Comparison of ENCODE assay signal across 8 mouse cellular contexts in the genomic region with DNA sequence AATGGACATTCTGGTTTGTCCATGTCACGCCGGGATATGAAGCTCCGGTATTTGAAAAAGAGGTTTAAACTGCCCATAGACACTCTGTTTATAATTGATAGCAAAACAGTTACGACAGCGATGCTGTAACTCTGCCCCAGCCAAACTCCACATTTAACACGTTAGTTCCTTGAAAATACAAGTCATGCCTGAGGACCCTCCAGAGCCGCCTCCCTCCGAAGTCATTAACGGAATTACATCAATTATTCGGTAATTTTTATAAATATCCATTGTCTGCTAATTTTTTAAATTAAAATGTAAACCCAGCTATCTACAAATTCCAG. TPM values are rescaled to one million over a fixed set of nuclear protein-coding genes. Genes with fewer than 3 reads are reported as not detected.
DNase-seq lines count a peak whose midpoint lies in the region; ATAC-seq and TF ChIP-seq lines count a peak whose summit lies in the region.

No protein-coding gene starts in this region.

- ATAC-seq in heart, embryonic 13.5 days (ENCODE audit: extremely low read depth, insufficient number of reproducible peaks, low FRiP score, low TSS enrichment): no peak
- ATAC-seq in midbrain, postnatal 0 days (ENCODE audit: low FRiP score): no peak

- DNase-seq in left cerebral cortex, adult 2 months (ENCODE audit: extremely low spot score in 1 of 2, low spot score in 2 of 2): no peak
- DNase-seq in left cerebral cortex, adult 18-20 months (ENCODE audit: low spot score in 2 of 2): no peak
- peak; percentile 82 for DNase-seq in brain, embryonic 14.5 days (ENCODE audit: low read depth)
- peak; percentile 18 to 39 for DNase-seq in kidney, postnatal 4 days
- peak; percentile 55 for DNase-seq in midbrain, postnatal 0 days (ENCODE audit: low spot score)
- no peak for DNase-seq in urinary bladder, postnatal 25 days (ENCODE audit: low spot score)
- DNase-seq in natural killer cell, adult 2 months (ENCODE audit: low spot score in 2 of 2): no peak

- no peaks in the 10 kb centered on the region for H3K27me3 ChIP-seq in heart, embryonic 13.5 days (replicated peaks)
- H3K27me3 ChIP-seq in midbrain, postnatal 0 days (ENCODE audit: insufficient read depth, low read length): no peaks in the 10 kb centered on the region

- H3K4me2 ChIP-seq in heart, embryonic 13.5 days: peak overlapping the region; percentile 76
- H3K4me2 ChIP-seq in midbrain, postnatal 0 days (ENCODE audit: low read depth, low read length, poor library complexity, severe bottlenecking): peak overlapping the region; percentile 67

- TF ChIP-seq POLR2A in brain, embryonic 14.5 days (IDR thresholded peaks at IDR 0.05; ENCODE audit: borderline replicate concordance, extremely low read depth, insufficient read depth, insufficient read length, poor library complexity, severe bottlenecking): no peak

- H3K4me1 ChIP-seq in heart, embryonic 13.5 days: peaks cover 51% of the 10 kb centered on the region
- peaks cover 7% of the 10 kb centered on the region for H3K4me1 ChIP-seq in midbrain, postnatal 0 days (ENCODE audit: insufficient read depth, low read length)

- intact Hi-C loops in left cerebral cortex, adult 2 months (cut with DNase I): loop anchor here (1.0 to 10.0 kb wide), 5 partner anchors 64 to 468 kb away; partner anchors contain the start of genes Efcab11 and Tdp1

- H3K9me3 ChIP-seq in heart, embryonic 13.5 days: no peaks in the 10 kb centered on the region
- no peaks in the 10 kb centered on the region for H3K9me3 ChIP-seq in midbrain, postnatal 0 days (ENCODE audit: low read length)

- no peaks in the 10 kb centered on the region for H3K36me3 ChIP-seq in heart, embryonic 13.5 days
- no peaks in the 10 kb centered on the region for H3K36me3 ChIP-seq in midbrain, postnatal 0 days (ENCODE audit: insufficient read depth, low read length)

- no peak for TF ChIP-seq CTCF in left cerebral cortex, adult 2 months (IDR thresholded peaks at IDR 0.05)
- no peak for TF ChIP-seq CTCF in brain, embryonic 14.5 days (IDR thresholded peaks at IDR 0.05; ENCODE audit: borderline replicate concordance, extremely low read depth, insufficient read depth, insufficient read length)
- no peak for TF ChIP-seq CTCF in midbrain, postnatal 0 days (IDR thresholded peaks at IDR 0.05)

- peak overlapping the region; percentile 83 for H3K27ac ChIP-seq in left cerebral cortex, adult 2 months
- peak overlapping the region; percentile 88 for H3K27ac ChIP-seq in heart, embryonic 13.5 days (replicated peaks)
- 0 out of 2 replicates have a peak overlapping the region, but pooled peaks have one; percentile 72 for H3K27ac ChIP-seq in midbrain, postnatal 0 days (ENCODE audit: low read depth, low read length)

- peak overlapping the region; percentile 86 for H3K4me3 ChIP-seq in left cerebral cortex, adult 2 months
- H3K4me3 ChIP-seq in heart, embryonic 13.5 days: peak overlapping the region; percentile 91
- H3K4me3 ChIP-seq in midbrain, postnatal 0 days (ENCODE audit: low read depth, low read length): peak overlapping the region; percentile 88

- 0% methylated on average over 10 of the region's 10 CpGs for WGBS in heart, embryonic 13.5 days
- WGBS in midbrain, postnatal 0 days: under 1% methylated on average over 10 of the region's 10 CpGs

- H3K9ac ChIP-seq in heart, embryonic 13.5 days: peak overlapping the region; percentile 96
- peak overlapping the region; percentile 83 for H3K9ac ChIP-seq in midbrain, postnatal 0 days (replicated peaks; ENCODE audit: low read length, poor library complexity, severe bottlenecking)

RNA-seq across cellular contexts. Expression of gene Foxn3, which starts 0.6 kb away (rescaled TPM):
- total RNA-seq in left cerebral cortex, adult 2 months (2021): 10 to 100 TPM; 52.4 to 57.4 TPM
- total RNA-seq in left cerebral cortex, adult 18-20 months (2021): 10 to 100 TPM; 47.3 to 50.9 TPM
- 28.0 and 35.7 TPM in 2 replicates for polyA plus RNA-seq in brain, embryonic 14.5 days (2012; rRNA removed)
- 51.9 and 58.9 TPM in 2 replicates for polyA plus RNA-seq in heart, embryonic 13.5 days (2015; fragmentation: Nextera tagmentation; extraction: Ambion mirVana)
- 38.9 and 40.5 TPM in 2 replicates for total RNA-seq in midbrain, postnatal 0 days (2014; rRNA removed)
- polyA plus RNA-seq in midbrain, postnatal 0 days (2015; fragmentation: Nextera tagmentation; extraction: Ambion mirVana): 60.4 and 72.7 TPM in 2 replicates

Comparison
In these comparisons a context has a peak if more than half of its experiments do, and no peak if none do; other contexts are left out.
1. DNase-seq: peak in brain, embryonic 14.5 days (single experiment), kidney, postnatal 4 days (2 of 2) and midbrain, postnatal 0 days (single experiment); none in left cerebral cortex, adult 2 months (0 of 2), left cerebral cortex, adult 18-20 months (0 of 2), urinary bladder, postnatal 25 days (single experiment) and natural killer cell, adult 2 months (0 of 2).
2. Peak in every context shown above with its lines, with median percentiles within 50 percentile points of each other: H3K27ac ChIP-seq and H3K4me3 ChIP-seq.